Mouse (Mus musculus) lung, embryonic 15.5 days (tissue): ENCODE measurements around the gene Arl5c. TPM values are rescaled to one million over a fixed set of nuclear protein-coding genes. Genes with fewer than 3 reads are reported as not detected.

Experiments
- ATAC-seq: fragments of 200-750 bp; cut with Nextera tagmentation; 2 replicates; pipeline ENCODE4 v1.8.0; 2017; ENCODE audit warnings: moderate number of reproducible peaks, borderline replicate concordance; ENCODE audit not compliant: low FRiP score, low TSS enrichment; ENCODE audit errors: extremely low read depth
- H3K27ac ChIP-seq: fragments of 300-500 bp; sonication (generic); 2 replicates; pipeline ENCODE4 v1.5.1; 2015; ENCODE audit warnings: moderate library complexity, mild to moderate bottlenecking, inconsistent platforms
- H3K27me3 ChIP-seq: fragments of 300-500 bp; sonication (generic); 2 replicates; pipeline ENCODE4 v1.6.1; 2015; ENCODE audit warnings: inconsistent platforms
- H3K36me3 ChIP-seq: fragments of 300-500 bp; sonication (generic); 2 replicates; pipeline ENCODE4 v1.6.1; 2015; ENCODE audit warnings: inconsistent platforms
- H3K4me1 ChIP-seq: fragments of 300-500 bp; sonication (generic); 2 replicates; pipeline ENCODE4 v1.6.1; 2015; ENCODE audit warnings: inconsistent platforms
- H3K4me2 ChIP-seq: fragments of 300-500 bp; sonication (generic); 2 replicates; pipeline ENCODE4 v1.6.1; 2015; ENCODE audit warnings: inconsistent platforms, mild to moderate bottlenecking, moderate library complexity
- H3K4me3 ChIP-seq: fragments of 300-500 bp; sonication (generic); 2 replicates; pipeline ENCODE4 v1.5.1; 2015; ENCODE audit warnings: mild to moderate bottlenecking, inconsistent platforms
- H3K9ac ChIP-seq: fragments of 300-500 bp; sonication (generic); 2 replicates; pipeline ENCODE4 v1.6.1; 2015; ENCODE audit warnings: inconsistent platforms
- H3K9me3 ChIP-seq: fragments of 300-500 bp; sonication (generic); 2 replicates; pipeline ENCODE4 v1.6.1; 2016; ENCODE audit warnings: inconsistent platforms
- WGBS: fragments of 180-500 bp; shearing (Covaris S2); methylation state at CpG from one replicate; pipeline ENCODE4 v1.1.7; 2015; 5-methylcytosine and 5-hydroxymethylcytosine counted together
- polyA plus RNA-seq: library from polyadenylated mRNA; unstranded; fragments of >200 nt; fragmentation: Nextera tagmentation; extraction: Ambion mirVana; gene quantifications from 2 replicates; pipeline ENCODE4 v1.2.1, GENCODE M21; 2015

Gene Arl5c
- polyA plus RNA-seq, 1 experiment from 2014 or later: 9.0 TPM

DNA sequence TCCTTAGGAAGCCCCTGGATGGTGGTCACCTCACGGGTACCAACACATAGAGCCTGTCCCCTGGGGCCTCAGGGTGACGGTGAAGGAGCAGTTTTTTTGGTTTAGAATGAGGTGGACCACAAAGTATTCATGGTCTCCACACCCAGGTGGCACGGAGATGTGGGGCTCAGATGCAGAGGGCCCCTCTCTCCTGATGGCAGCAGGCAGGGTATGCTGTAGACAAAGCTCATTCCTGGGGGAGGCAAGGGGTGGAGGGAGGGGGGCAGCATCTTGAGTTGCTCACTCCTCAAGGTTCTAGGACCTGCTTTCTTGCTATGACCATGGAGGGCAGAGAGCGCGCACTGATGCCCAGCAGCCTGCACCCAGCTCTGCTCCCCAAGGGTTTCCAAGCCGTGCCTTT lies 6.0 kb upstream of the Arl5c start:
- 65% methylated on average over 6 of the region's 6 CpGs for WGBS
- H3K27ac ChIP-seq: no peak overlapping the region
- peaks cover 34% of the 10 kb centered on the region; the same call in 1 of the 2 replicates for H3K27me3 ChIP-seq
- no peak overlapping the region for H3K9ac ChIP-seq
- no peak for ATAC-seq
- no peaks in the 10 kb centered on the region for H3K9me3 ChIP-seq
- peaks cover 17% of the 10 kb centered on the region for H3K4me1 ChIP-seq
- no peak overlapping the region for H3K4me2 ChIP-seq
- no peak overlapping the region for H3K4me3 ChIP-seq
- H3K36me3 ChIP-seq: no peaks in the 10 kb centered on the region

DNA sequence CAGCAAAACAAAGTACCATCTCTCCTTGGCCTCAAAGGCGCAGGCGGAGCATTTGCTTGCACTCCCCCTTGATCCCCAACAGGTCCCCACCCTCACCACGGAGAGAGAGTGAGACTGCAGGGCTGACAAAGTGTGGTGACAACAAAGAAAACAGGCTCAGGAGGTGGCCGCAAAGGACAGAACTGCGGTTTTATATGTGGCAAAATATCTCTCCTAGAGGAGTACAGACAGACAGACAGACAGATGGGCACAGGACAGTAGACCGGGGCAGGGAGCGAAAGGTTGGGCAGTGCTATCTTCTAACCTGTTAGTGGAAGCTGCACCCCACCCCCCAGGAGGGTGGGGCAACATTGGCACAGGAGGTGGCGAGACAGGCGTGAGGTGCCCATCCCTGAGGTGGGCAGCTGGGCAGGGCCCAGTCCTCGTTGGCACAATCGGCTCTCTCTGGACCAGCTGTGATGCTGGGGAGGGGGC lies 5.4 kb upstream of the Arl5c start:
- Histone ChIP-seq H3K4me2 (no peak overlapping the region), H3K27me3 (peaks cover 34% of the 10 kb centered on the region; the same call in 1 of the 2 replicates), H3K9me3 (no peaks in the 10 kb centered on the region), H3K27ac (no peak overlapping the region), H3K36me3 (no peaks in the 10 kb centered on the region), H3K4me1 (peaks cover 17% of the 10 kb centered on the region), H3K9ac (no peak overlapping the region), H3K4me3 (no peak overlapping the region)
- ATAC-seq: no peak
- WGBS: 40% methylated on average over 11 of the region's 11 CpGs

DNA sequence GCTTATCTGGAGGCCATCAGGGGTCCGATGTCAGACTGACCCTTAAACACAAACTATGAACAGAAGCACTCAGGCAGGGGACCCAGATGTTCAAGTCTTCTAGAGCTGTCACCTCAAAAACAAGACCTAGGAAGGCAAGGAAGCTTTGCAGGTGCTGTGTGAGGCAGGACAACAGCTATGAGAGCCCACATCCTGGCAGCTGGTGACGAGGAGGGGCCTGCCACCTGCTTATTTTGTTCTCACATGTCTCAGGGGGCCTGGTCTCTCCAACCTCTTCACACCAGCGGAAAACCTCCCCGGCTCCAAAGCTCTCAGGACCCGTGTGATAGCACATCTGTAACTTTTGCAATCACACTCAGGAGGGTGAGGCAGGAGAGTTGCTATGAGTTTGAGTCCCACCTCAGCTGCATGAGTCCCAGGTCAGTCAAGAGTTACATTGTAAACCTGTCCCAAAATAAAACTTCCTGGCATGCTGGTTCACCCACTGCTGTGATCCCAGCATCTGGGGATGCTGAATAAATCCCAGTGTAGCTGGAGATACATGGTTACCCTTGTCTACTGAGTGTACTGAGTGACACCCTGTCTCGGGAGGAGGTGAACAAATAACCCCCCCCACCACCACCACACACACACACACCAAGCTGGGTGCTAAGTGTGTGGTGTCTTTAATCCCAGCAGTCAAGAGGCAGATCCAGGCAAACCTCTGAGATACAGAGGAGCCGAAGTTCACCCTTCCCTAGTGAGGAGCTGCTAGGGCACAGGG lies 4.6 kb upstream of the Arl5c start:
- peaks cover 34% of the 10 kb centered on the region; the same call in 1 of the 2 replicates for H3K27me3 ChIP-seq
- H3K4me1 ChIP-seq: peaks cover 20% of the 10 kb centered on the region
- 12% methylated on average over 7 of the region's 7 CpGs for WGBS
- no peak overlapping the region for H3K4me3 ChIP-seq
- H3K9me3 ChIP-seq: no peaks in the 10 kb centered on the region
- no peak overlapping the region for H3K4me2 ChIP-seq
- no peaks in the 10 kb centered on the region for H3K36me3 ChIP-seq
- ATAC-seq: no peak
- no peak overlapping the region for H3K9ac ChIP-seq
- no peak overlapping the region for H3K27ac ChIP-seq

DNA sequence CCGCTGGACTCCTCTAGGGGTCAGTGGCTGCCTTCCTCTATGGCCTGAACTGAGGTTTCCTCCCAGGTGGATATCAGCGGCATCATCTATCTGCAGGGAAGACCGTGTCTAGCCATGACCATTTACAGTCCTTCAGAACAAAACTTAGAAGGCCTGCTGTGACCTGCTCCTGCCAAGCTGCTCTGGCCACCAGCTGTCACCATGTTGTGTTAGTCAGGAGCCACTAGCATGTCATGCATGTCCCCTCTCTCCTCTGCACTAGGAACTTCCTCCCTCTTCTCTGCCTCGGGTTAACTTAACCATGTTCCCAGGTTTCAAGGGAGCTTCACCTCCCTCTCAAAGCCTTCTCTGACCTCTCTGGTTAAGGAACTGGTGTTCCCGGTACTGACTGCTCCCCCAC lies 3.8 kb upstream of the Arl5c start:
- ATAC-seq: no peak
- no peak overlapping the region for H3K9ac ChIP-seq
- H3K4me1 ChIP-seq: peaks cover 28% of the 10 kb centered on the region
- H3K9me3 ChIP-seq: no peaks in the 10 kb centered on the region
- H3K27me3 ChIP-seq: peaks cover 34% of the 10 kb centered on the region; the same call in 1 of the 2 replicates
- H3K4me2 ChIP-seq: no peak overlapping the region
- H3K4me3 ChIP-seq: no peak overlapping the region
- 54% methylated on average over 5 of the region's 5 CpGs for WGBS
- H3K27ac ChIP-seq: no peak overlapping the region
- H3K36me3 ChIP-seq: no peaks in the 10 kb centered on the region

DNA sequence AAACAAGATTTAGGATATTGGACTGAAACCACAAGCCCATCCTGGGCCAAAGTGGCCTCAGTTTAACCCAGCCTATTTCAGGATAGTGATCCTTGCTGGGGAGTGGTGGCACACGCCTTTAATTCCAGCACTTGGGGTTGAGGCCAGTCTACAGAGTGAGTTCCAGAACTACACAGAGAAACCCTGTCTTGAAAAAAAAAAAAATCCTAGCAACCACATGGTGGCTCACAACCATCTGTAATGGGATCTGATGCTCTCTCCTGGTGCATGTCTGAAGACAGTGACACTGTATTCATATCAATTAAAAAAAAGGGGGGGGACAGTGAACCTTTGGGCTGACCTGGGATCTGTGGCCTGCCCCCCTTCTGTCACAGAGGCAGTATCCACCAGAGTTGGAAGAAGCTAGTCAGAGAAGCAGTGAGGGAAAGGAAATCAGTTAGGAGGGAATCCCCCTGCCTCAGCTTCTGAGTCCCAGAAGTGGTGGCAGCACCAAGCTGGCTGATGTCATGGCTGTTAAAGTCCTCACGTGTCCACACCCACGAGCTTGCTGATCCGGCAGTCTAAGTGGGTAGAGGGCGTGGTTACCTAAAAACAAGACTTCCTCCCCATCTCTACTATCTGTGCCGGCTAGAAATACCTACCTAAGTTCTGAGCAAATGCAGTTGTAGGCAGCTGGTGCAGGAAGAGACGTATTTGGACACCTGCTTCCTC lies 3.1 kb upstream of the Arl5c start:
- H3K36me3 ChIP-seq: no peaks in the 10 kb centered on the region
- H3K9ac ChIP-seq: no peak overlapping the region
- no peak for ATAC-seq
- no peaks in the 10 kb centered on the region for H3K9me3 ChIP-seq
- no peak overlapping the region for H3K27ac ChIP-seq
- peaks cover 38% of the 10 kb centered on the region; the same call in 1 of the 2 replicates for H3K27me3 ChIP-seq
- H3K4me2 ChIP-seq: no peak overlapping the region
- no peak overlapping the region for H3K4me3 ChIP-seq
- peaks cover 31% of the 10 kb centered on the region for H3K4me1 ChIP-seq
- WGBS: 48% methylated on average over 7 of the region's 7 CpGs

DNA sequence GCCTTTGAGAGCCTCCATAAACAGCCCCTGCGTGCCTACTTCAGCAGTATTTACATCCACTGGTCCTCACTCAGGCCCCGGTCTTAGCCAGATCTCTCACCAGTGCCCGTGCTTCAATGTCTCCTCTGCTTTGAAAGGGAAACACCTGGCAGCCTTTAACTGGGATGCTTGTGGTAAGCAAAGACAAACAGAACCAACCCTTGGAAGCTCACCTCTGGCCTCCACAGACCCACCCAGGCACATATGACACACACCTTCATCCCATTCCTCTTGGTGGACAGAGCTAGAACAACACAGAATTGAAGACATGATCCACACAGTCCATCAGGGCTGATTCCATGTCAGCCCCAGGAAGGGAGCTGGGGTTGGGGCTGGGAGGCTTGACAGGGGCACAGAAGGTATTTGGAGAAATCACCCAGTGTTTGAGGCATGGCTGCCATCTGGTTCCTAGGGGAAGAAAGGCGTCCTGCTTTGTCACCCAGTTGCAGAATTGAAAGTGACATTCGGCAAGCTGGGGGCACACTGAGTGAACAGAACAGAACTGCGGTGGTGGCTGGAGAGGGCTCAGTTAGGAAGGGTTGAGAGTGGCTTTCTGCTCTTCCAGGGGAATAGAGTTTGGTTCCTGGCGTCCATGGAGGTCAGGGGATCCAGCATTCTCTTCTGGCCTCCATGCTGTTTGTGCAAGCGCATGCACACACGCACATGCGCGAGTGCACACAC lies 2.3 kb upstream of the Arl5c start:
- no peak for ATAC-seq
- 73% methylated on average over 11 of the region's 11 CpGs for WGBS
- no peak overlapping the region for H3K4me3 ChIP-seq
- peaks cover 38% of the 10 kb centered on the region; the same call in 1 of the 2 replicates for H3K27me3 ChIP-seq
- H3K27ac ChIP-seq: no peak overlapping the region
- no peak overlapping the region for H3K4me2 ChIP-seq
- H3K4me1 ChIP-seq: peaks cover 23% of the 10 kb centered on the region
- H3K9ac ChIP-seq: no peak overlapping the region
- no peaks in the 10 kb centered on the region for H3K9me3 ChIP-seq
- no peaks in the 10 kb centered on the region for H3K36me3 ChIP-seq

DNA sequence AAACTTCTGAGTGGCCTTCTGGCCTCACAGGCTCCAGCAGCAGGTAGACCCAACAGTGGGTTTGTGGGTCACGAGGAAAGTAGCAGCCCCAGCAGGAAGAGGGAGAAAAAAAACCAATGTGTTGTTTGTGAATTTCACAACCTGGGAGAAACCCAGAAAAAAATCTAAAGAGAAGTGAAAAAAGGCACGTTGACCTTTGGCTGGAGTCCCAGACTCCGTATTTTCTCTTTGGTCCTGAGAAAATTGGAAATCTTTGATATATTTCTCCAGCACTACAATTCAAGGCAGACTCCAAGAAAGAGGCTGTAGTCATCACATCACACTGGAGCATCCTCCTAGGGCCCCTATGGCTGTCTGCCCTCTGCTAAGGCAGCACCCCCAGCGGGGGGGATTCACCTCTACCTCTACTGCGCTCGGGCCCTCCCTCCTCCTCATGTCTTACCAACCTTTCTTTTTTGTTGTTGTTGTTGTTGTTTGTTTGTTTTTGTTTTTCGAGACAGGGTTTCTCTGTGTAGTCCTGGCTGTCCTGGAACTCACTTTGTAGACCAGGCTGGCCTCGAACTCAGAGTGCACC lies 1.5 kb upstream of the Arl5c start:
- H3K27me3 ChIP-seq: peaks cover 37% of the 10 kb centered on the region; the same call in 1 of the 2 replicates

DNA sequence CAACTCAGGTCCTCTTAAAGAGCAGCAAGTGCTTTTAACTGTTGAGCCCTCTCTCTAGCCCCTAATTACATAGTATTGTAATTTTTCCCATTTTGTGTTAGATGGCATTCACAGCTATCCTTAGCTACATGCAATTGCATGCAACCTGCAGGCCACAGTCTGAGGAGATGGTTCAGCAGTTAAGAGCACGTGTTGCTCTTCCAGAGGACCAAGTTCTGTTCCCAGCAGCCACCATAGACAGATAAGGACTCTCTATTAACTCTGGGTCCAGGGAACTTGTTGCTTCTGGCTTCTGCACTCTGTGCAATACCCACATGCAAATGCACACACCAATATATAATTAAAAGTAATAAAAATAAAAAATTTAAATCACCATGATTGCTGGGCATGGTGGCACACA lies 710 bp upstream of the Arl5c start:
- no peaks in the 10 kb centered on the region for H3K9me3 ChIP-seq
- no peaks in the 10 kb centered on the region for H3K36me3 ChIP-seq
- H3K9ac ChIP-seq: no peak overlapping the region
- peaks cover 29% of the 10 kb centered on the region; the same call in 1 of the 2 replicates for H3K27me3 ChIP-seq
- whole genome bisulfite sequencing: 58% methylated on average over 1 of the region's 1 CpGs
- H3K4me1 ChIP-seq: peaks cover 18% of the 10 kb centered on the region
- no peak overlapping the region for H3K4me3 ChIP-seq
- no peak for ATAC-seq
- no peak overlapping the region for H3K27ac ChIP-seq
- H3K4me2 ChIP-seq: no peak overlapping the region

More for the DNA sequence above, 1.5 kb upstream of the Arl5c start:
- WGBS: 66% methylated on average over 8 of the region's 8 CpGs
- ATAC-seq: no peak
- Histone ChIP-seq H3K4me2 (no peak overlapping the region), H3K9me3 (no peaks in the 10 kb centered on the region), H3K36me3 (no peaks in the 10 kb centered on the region), H3K27ac (no peak overlapping the region), H3K4me1 (peaks cover 18% of the 10 kb centered on the region), H3K4me3 (no peak overlapping the region), H3K9ac (no peak overlapping the region)

DNA sequence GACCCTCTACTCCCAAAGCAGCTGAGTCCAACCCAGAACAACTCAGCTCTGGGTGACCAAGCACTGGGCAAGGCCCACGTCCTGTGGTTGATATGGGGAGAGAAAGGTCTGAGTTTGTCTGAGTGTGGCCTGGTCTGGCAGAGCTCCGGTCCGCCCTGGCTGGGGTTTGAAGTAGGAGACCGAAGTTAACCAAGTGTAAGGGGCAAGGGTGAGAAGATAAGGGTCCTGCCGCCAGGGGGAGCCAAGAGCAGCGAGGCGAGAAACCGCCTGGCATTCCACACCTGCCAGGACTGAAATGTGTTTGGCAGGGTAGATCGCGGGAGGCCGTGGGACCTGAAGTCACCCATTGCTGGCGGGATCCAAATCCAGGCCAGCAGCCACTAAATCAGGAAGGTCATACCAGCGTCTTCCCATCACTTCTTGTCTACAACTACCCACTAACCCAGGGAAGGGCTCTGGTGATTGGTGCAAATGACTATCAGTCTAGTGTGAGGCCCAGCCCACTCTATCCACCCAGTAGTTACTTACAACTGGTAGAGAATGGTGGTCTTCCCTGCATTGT lies 1.4 kb downstream of the Arl5c start:
- Histone ChIP-seq H3K27me3 (peaks cover 9% of the 10 kb centered on the region; the same call in 1 of the 2 replicates), H3K4me3 (peak overlapping the region; percentile 51), H3K27ac (no peak overlapping the region), H3K4me1 (peaks cover 22% of the 10 kb centered on the region), H3K36me3 (no peaks in the 10 kb centered on the region), H3K4me2 (peak overlapping the region; percentile 91), H3K9me3 (no peaks in the 10 kb centered on the region), H3K9ac (peak overlapping the region; percentile 38; the same call in 1 of the 2 replicates)
- ATAC-seq: 0 out of 2 replicates have a peak, but pooled peaks have one; percentile 36
- 8% methylated on average over 13 of the region's 13 CpGs for WGBS

DNA sequence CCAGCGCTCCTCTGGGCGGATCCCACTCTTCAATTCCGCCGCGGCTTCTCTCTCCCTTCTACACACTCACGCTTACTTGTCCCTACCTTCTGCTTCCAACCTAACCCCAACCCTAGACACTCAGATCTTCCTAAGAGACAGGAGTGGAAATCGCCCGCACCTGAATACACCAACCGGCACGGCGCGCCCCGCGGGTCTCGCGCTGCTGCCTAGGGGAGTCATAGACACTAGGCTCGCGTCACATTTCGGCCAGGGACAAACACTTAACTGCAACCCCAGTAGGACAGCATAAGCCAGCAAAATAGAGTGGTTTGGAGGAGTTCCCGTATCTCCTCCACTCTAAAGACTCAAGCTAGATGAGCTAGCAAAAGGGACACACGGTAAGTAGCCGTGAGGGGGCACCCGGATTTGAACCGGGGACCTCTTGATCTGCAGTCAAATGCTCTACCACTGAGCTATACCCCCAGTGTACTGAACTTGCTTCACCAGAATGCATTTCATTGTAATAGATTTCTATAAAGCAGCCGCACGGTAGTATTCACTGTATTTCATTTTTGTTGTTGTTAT lies 7.4 kb downstream of the Arl5c start:
- H3K4me1 ChIP-seq: peaks cover 28% of the 10 kb centered on the region
- WGBS: under 1% methylated on average over 26 of the region's 26 CpGs
- H3K27me3 ChIP-seq: peaks cover 30% of the 10 kb centered on the region
- H3K9ac ChIP-seq: peak overlapping the region; percentile 73
- no peaks in the 10 kb centered on the region for H3K9me3 ChIP-seq
- peak; percentile 82 for ATAC-seq
- peak overlapping the region; percentile 82 for H3K4me2 ChIP-seq
- H3K4me3 ChIP-seq: peak overlapping the region; percentile 79
- peak overlapping the region; percentile 85 for H3K27ac ChIP-seq
- no peaks in the 10 kb centered on the region for H3K36me3 ChIP-seq
